In the genomic region with DNA sequence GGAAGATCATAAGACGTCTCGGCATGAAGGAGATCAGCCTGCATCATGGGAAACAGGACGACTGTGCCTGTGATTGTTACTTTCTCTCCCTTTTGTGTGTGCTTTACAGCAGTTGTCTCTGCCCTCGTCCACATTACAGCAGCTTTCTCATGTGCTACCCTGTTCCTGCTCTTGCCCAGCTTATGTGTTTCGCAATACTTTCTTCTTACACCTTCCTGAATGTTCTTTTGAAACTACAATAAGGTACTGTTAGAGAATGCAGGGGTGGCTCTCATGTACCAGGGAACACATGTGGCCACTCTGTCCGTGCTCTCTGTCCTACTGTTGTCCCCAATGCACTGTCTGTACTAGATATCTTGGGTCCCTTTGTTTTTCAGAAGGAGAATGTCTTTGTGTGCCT, we compare ENCODE assay signal across 28 mouse cellular contexts.
DNase-seq lines count a peak whose midpoint lies in the region; ATAC-seq and TF ChIP-seq lines count a peak whose summit lies in the region.
"Had no signal": no experiment of that assay in that cellular context is flagged by ENCODE, and none has a peak within 500 bp of the region (broad histone marks: within the 10 kb centered on the region; RNA-seq: fewer than 3 reads in every experiment).

No protein-coding gene starts in this region.

- H3K9me3 ChIP-seq in midbrain, embryonic 11.5 days (ENCODE audit: control insufficient read depth, low read length): no peaks in the 10 kb centered on the region
- H3K9me3 ChIP-seq in midbrain, postnatal 0 days (ENCODE audit: low read length): no peaks in the 10 kb centered on the region
- H3K9me3 ChIP-seq: embryonic facial prominence, embryonic 12.5 days; embryonic facial prominence, embryonic 15.5 days; forebrain, embryonic 12.5 days; forebrain, embryonic 15.5 days; heart, embryonic 12.5 days; heart, embryonic 15.5 days had no signal

- DNase-seq in midbrain, embryonic 11.5 days (ENCODE audit: low spot score, missing footprints): peak; percentile 26
- no peak for DNase-seq in midbrain, postnatal 0 days (ENCODE audit: low spot score)
- DNase-seq in urinary bladder, adult 18-20 months (ENCODE audit: low spot score in 2 of 2): no peak
- DNase-seq in heart, postnatal 4 days: no peak
- DNase-seq in kidney, adult 9 months: no peak
- DNase-seq: adrenal gland, postnatal 10 days; adrenal gland, postnatal 36 days; cerebellum, adult 18-20 months; cerebellum, adult 9-10 months; cerebellum, postnatal 14 days; gastrocnemius, postnatal 10 days; gastrocnemius, postnatal 36 days; heart, adult 11 months; heart, postnatal 10 days; heart, postnatal 36 days had no signal

- no peak for ATAC-seq in midbrain, embryonic 11.5 days (ENCODE audit: low FRiP score)
- no peak for ATAC-seq in midbrain, postnatal 0 days (ENCODE audit: low FRiP score)
- ATAC-seq in common myeloid progenitor, adult 5-6 weeks (replicated peaks; ENCODE audit: low read depth, poor library complexity, severe bottlenecking): 0 out of 2 replicates have a peak, but pooled peaks have one; percentile 42
- peak; percentile 49 for ATAC-seq in megakaryocyte, adult 5-6 weeks (ENCODE audit: poor library complexity, severe bottlenecking)
- ATAC-seq: forebrain, embryonic 15.5 days; hindbrain, postnatal 0 days; inflammation-experienced regulatory T-cells, adult 6 months; Patski had no signal

- H3K9ac ChIP-seq in midbrain, embryonic 11.5 days (ENCODE audit: low read length): no peak overlapping the region
- no peak overlapping the region for H3K9ac ChIP-seq in midbrain, postnatal 0 days (replicated peaks; ENCODE audit: low read length, poor library complexity, severe bottlenecking)
- H3K9ac ChIP-seq: embryonic facial prominence, embryonic 12.5 days; embryonic facial prominence, embryonic 15.5 days; forebrain, embryonic 12.5 days; forebrain, embryonic 15.5 days; heart, embryonic 12.5 days; heart, embryonic 15.5 days; hindbrain, embryonic 14.5 days had no signal

- H3K4me2 ChIP-seq in midbrain, embryonic 11.5 days: no peak overlapping the region
- no peak overlapping the region for H3K4me2 ChIP-seq in midbrain, postnatal 0 days (ENCODE audit: low read depth, low read length, poor library complexity, severe bottlenecking)
- H3K4me2 ChIP-seq: embryonic facial prominence, embryonic 12.5 days; embryonic facial prominence, embryonic 15.5 days; forebrain, embryonic 12.5 days; forebrain, embryonic 15.5 days; heart, embryonic 12.5 days; heart, embryonic 15.5 days; hindbrain, embryonic 14.5 days had no signal

- WGBS in midbrain, embryonic 11.5 days: 71% methylated on average over 6 of the region's 6 CpGs
- 77% methylated on average over 6 of the region's 6 CpGs for WGBS in midbrain, postnatal 0 days

- no peak for TF ChIP-seq CTCF in midbrain, postnatal 0 days (IDR thresholded peaks at IDR 0.05)

- no peaks in the 10 kb centered on the region for H3K36me3 ChIP-seq in midbrain, embryonic 11.5 days (ENCODE audit: control insufficient read depth, insufficient read depth, low read length)
- H3K36me3 ChIP-seq in midbrain, postnatal 0 days (ENCODE audit: insufficient read depth, low read length): no peaks in the 10 kb centered on the region
- H3K36me3 ChIP-seq: embryonic facial prominence, embryonic 12.5 days; embryonic facial prominence, embryonic 15.5 days; forebrain, embryonic 12.5 days; forebrain, embryonic 15.5 days; G1E; heart, embryonic 12.5 days; heart, embryonic 15.5 days had no signal

- no peak overlapping the region for H3K27ac ChIP-seq in midbrain, embryonic 11.5 days (ENCODE audit: low read depth, low read length)
- no peak overlapping the region for H3K27ac ChIP-seq in midbrain, postnatal 0 days (ENCODE audit: low read depth, low read length)
- H3K27ac ChIP-seq: embryonic facial prominence, embryonic 12.5 days; embryonic facial prominence, embryonic 15.5 days; forebrain, embryonic 12.5 days; forebrain, embryonic 15.5 days; heart, embryonic 15.5 days; hindbrain, embryonic 14.5 days; hindbrain, postnatal 0 days had no signal

- no peaks in the 10 kb centered on the region for H3K27me3 ChIP-seq in midbrain, embryonic 11.5 days (ENCODE audit: control insufficient read depth, insufficient read depth, low read length)
- H3K27me3 ChIP-seq in midbrain, postnatal 0 days (ENCODE audit: insufficient read depth, low read length): no peaks in the 10 kb centered on the region
- H3K27me3 ChIP-seq: embryonic facial prominence, embryonic 12.5 days; embryonic facial prominence, embryonic 15.5 days; forebrain, embryonic 12.5 days; forebrain, embryonic 15.5 days; heart, embryonic 12.5 days; heart, embryonic 15.5 days had no signal

- no peaks in the 10 kb centered on the region for H3K4me1 ChIP-seq in midbrain, embryonic 11.5 days (ENCODE audit: control insufficient read depth, insufficient read depth, low read length)
- H3K4me1 ChIP-seq in midbrain, postnatal 0 days (ENCODE audit: insufficient read depth, low read length): no peaks in the 10 kb centered on the region
- H3K4me1 ChIP-seq: embryonic facial prominence, embryonic 12.5 days; embryonic facial prominence, embryonic 15.5 days; forebrain, embryonic 12.5 days; forebrain, embryonic 15.5 days; heart, embryonic 15.5 days had no signal

- H3K4me3 ChIP-seq in midbrain, embryonic 11.5 days (ENCODE audit: low read depth, low read length): no peak overlapping the region
- no peak overlapping the region for H3K4me3 ChIP-seq in midbrain, postnatal 0 days (ENCODE audit: low read depth, low read length)
- H3K4me3 ChIP-seq: embryonic facial prominence, embryonic 12.5 days; embryonic facial prominence, embryonic 15.5 days; forebrain, embryonic 12.5 days; forebrain, embryonic 15.5 days; heart, embryonic 12.5 days; heart, embryonic 15.5 days had no signal

Comparison
In these comparisons a context has a peak if more than half of its experiments do, and no peak if none do; other contexts are left out.
1. ATAC-seq: peak in common myeloid progenitor, adult 5-6 weeks (single experiment) and megakaryocyte, adult 5-6 weeks (single experiment); none in midbrain, embryonic 11.5 days (single experiment) and midbrain, postnatal 0 days (single experiment).